Mouse (Mus musculus): ENCODE data around the gene Arhgap23. TPM values are rescaled to one million over a fixed set of nuclear protein-coding genes. Genes with fewer than 3 reads are reported as not detected.
A peak's percentile ranks its signal among the peaks of the same experiment; 100 is the strongest.

The Arhgap23 gene
- polyA plus RNA-seq, 1 experiment: 5.7 TPM

DNA sequence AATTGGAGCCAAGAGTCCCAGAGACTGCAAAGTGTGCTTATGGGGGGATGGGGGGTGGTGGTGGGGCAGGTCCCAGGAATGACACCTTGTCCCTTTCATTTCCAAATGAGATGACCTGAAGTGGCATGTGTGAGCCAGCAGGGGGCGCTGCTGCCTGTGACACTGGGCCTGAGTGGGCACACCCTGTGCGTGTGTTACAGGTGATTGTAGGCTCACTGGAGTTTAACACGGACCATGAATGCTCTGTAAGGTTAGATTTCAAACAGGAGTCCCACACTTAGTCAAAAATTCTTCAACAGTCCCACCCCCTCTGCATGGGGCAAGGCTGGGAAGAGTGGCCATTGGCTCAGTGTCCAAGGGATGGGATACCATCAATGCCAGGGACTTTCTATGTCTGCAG, 16.7 kb downstream of the Arhgap23 start:
- DNase-seq (ENCODE audit: low read depth, low spot score): no peak
- WGBS: 4% methylated on average over 3 of the region's 3 CpGs

DNA sequence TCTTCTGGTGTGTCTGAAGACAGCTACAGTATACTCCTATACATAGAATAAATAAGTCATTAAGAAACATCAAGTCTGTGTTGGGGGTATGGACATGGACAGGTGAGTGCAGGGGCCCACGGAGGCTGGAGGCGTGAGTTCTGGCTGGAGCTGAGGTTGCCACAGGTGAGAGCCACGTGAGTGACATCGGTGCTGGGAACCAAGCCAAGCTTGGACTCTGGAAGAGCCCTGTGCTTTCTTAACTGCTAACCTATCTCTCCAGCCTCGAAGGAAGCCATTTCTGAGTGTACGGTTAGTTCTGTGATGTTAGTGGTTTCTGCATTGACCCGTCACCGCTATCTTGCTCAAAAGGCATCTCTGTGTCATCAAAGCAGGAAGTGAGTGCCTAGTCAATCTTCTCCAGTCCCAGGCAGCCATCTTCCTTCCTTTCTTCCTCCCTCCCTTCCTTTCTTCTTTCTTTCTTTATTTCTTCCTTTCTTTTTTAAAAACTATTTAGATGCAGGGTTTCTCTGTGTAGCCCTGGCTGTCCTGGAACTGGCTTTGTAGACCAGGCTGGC, 17.7 kb downstream of the Arhgap23 start:
- 57% methylated on average over 8 of the region's 8 CpGs for WGBS
- no peak for DNase-seq (ENCODE audit: low read depth, low spot score)

DNA sequence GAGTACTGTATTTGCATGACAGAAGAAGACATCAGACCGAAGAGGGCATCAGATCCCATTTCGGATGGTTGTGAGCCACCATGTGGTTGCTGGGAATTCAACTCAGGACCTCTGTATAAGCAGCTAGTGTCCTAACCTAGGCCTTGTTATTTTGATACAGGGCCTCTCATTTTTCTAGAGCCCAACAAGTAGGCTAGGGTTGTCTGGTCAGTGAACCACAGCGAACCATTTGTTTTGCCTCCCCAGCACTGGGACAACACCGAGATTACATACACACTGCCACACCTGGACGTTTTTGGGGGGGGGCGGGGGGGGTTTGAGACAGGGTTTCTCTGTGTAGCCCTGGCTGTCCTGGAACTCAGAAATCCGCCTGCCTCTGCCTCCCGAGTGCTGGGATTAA, 18.8 kb downstream of the Arhgap23 start:
- DNase-seq (ENCODE audit: low read depth, low spot score): no peak
- 74% methylated on average over 8 of the region's 8 CpGs for WGBS

GRCm38 (mm10) chr11:97434704-97435454, 19.5 kb downstream of the Arhgap23 start:
- WGBS: 2% methylated on average over 15 of the region's 15 CpGs
- peak; percentile 63 for DNase-seq (ENCODE audit: low read depth, low spot score)

DNA sequence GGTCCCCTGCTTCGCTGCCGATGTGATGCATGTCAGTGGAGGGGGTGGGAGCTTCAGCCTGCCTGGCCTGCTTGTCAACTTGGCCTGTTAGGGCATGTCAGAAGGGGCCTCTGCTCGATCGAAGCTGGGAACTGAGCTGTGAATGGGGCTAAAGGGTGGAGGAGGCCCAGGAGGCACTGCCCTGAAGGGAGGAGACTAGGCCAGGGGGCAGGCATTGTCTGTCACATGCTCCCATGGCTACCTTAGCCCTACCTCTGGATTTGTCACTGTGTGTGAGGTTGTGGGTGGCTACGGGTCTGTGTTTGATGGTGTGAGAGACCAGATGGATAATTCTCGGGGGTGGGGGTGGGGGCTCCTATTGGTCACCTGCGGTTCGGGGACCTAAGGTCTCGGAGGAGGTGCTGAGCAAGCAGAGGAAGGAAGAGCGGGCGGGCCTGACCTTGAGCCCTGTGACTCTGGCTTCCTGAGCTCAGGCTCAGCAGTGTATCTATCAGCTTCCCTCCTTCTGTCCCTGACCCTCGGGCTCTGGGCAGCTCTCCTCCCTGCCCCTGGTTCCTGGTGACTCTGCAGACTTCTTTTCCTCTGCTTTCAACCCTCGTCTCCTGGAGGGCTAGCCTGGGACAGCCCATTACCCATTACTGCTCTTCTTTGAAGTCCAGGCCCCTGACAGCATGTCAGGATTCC, 20.6 kb downstream of the Arhgap23 start:
- 46% methylated on average over 13 of the region's 13 CpGs for WGBS
- DNase-seq (ENCODE audit: low read depth, low spot score): no peak

- 34% methylated on average over 5 of the region's 5 CpGs for WGBS
- no peak for DNase-seq (ENCODE audit: low read depth, low spot score)
These were observed 22.4 kb downstream of the Arhgap23 start for GRCm38 (mm10) chr11:97437745-97438144.

DNA sequence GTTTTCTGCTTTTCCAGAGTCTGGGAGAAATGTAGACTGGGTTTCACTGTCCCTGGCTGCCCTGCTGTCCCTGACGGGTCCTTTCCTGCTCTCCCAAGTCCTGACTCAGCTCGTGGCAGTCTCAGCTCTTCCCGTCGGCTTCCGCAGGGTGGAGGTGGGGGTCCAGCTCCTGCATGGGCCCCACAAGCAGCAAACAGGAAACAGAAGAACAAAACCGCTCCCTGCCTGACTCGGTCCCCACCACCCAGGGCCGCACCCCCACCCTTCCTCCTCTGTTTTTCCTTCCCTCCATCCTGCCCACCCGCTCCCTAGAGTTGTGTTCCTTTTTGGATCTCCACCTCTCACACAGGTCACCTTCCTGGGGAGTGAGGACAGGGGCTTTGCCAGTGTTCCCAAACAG, 23.5 kb downstream of the Arhgap23 start:
- DNase-seq (ENCODE audit: low read depth, low spot score): no peak
- WGBS: 71% methylated on average over 9 of the region's 9 CpGs

DNA sequence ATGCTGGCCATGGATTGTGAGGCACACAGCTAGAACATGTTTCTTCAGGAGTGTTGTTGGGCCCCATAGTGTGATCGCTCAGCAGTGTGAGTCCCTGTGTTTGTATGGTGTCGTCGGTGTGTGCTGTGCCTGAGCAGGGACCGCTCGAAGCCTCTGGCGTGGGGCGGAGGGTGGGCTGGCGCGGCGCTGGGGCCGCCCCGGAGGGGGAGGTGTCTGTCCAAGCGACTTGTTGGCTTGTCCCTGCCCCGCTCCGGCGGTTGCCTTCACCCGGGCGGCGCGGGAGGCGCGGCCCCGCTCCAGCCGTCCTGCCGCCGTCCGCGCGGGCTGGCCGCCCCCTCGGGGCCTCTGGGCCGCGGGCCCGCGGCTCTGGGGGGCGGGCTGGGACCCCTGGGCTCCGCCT, 24.6 kb downstream of the Arhgap23 start:
- 4% methylated on average over 32 of the region's 37 CpGs for WGBS
- DNase-seq (ENCODE audit: low read depth, low spot score): no peak

GRCm38 (mm10) chr11:97440441-97440881, 25.1 kb downstream of the Arhgap23 start:
- no peak for DNase-seq (ENCODE audit: low read depth, low spot score)
- WGBS: 4% methylated on average over 34 of the region's 34 CpGs

DNA sequence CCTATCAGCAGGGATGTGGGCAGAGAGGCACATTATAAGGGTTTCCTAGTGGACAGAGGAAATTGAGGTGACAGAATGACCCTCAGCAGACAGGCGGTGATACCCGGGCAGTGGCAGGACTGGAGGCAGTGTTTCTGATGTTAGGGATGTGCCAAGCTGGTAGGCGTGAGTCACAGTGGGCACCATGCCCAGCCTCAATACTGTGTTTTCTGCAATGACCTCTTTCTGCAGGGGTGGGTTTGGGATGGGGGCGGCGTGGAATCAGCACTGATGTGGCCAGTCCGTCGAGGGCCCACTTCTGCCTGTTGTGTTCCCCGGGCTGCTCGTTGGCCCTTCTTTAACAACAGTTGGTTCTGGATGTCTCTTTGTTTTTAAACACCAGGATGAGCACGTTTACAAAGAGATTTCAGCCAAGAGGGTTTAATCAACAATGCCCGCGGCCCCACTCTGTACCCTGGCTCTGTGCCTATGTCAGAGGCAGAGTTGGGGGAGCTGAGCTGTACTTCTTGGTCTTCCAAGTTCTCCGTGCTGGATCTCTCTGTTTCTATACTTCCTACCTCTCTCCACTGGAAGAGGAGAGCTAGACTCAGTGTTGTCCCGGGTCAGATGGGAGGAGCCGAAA, 25.8 kb downstream of the Arhgap23 start:
- WGBS: 30% methylated on average over 15 of the region's 15 CpGs
- DNase-seq (ENCODE audit: low read depth, low spot score): no peak

GRCm38 (mm10) chr11:97441658-97442125, 26.4 kb downstream of the Arhgap23 start:
- DNase-seq (ENCODE audit: low read depth, low spot score): no peak

DNA sequence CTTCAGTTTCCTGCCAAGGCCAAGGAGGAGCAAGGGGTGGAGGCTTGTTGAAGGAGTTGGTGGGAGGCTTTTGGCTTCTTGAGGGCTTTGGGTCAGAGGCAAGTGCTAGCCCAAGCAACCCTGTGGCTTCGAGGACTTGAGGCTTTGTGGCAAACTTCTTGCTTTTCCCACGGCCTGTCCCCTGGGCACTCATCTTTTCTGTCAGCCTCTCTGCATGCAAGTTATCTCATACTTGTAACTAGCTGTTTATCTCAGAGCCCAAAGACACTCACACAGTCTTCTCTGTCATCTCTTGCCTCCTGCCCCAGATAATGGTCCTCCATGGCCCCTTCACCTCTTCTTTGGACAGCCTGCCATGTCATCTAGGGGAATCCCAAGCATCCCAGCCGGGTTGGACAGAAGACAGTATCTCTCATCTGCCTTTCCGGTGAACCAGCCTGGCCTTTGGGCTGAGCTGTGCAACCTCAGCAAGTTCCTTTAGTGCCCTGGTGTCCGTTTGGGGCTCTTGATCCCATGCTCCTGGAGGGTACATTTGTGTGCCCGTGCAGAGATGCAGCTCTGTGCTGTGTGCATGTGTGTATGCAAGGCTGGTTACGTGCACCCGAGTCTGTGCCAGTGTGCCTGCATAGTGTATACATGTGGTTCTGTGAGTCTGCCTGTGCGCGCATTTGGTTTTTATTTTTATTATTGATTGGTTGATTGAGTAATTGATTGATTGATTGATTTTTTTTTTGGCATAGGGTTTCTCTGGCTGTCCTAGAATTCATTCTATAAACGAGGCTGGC, 27.8 kb downstream of the Arhgap23 start:
- 80% methylated on average over 11 of the region's 11 CpGs for WGBS
- no peak for DNase-seq (ENCODE audit: low read depth, low spot score)

More at GRCm38 (mm10) chr11:97441658-97442125, 26.4 kb downstream of the Arhgap23 start:
- 18% methylated on average over 3 of the region's 3 CpGs for WGBS

GRCm38 (mm10) chr11:97445596-97445995, 30.3 kb downstream of the Arhgap23 start:
- 88% methylated on average over 6 of the region's 6 CpGs for WGBS

GRCm38 (mm10) chr11:97445999-97446511, 30.7 kb downstream of the Arhgap23 start:
- WGBS: 52% methylated on average over 4 of the region's 4 CpGs
- no peak for DNase-seq (ENCODE audit: low read depth, low spot score)

More at GRCm38 (mm10) chr11:97445596-97445995, 30.3 kb downstream of the Arhgap23 start:
- DNase-seq (ENCODE audit: low read depth, low spot score): no peak

GRCm38 (mm10) chr11:97447979-97448378, 32.6 kb downstream of the Arhgap23 start:
- WGBS: 72% methylated on average over 7 of the region's 7 CpGs

DNA sequence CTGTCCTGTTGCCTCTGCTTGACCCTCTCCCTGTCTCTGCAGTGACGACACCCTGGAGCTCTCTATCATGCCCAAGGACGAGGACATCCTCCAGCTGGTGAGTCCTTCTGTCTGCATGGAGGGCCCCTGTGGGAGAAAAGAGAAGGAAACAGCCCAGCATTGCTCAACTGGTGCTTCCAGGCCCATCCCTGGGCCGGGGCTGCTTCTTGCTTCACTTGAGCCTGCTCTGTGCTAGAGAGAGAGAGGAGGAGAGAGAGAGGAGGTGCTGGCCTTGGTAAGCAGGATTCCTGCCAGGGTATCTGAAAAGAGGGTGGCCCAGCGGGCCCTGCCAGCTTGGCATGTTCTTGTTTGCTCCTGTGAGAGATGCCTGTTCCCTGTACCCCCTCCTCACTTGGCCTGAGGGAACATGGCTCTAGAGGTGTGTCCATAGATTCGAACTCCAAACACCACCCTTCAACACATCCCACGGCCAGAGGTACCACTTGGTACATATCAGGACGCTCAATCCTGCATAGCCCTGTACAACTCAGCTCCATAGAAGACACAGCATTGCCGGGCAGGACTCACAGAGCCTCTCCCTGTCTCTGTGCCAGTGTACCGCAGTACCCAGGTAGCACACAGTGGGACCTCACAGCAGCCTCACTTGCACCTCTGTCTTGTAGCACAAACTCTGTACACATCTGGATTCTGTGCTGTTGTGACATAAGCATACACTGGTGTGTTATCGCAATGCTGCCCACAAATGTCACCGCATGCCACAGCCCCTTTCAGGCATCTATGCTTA, 33.5 kb downstream of the Arhgap23 start:
- no peak for DNase-seq (ENCODE audit: low read depth, low spot score)
- WGBS: 89% methylated on average over 11 of the region's 11 CpGs

More at GRCm38 (mm10) chr11:97447979-97448378, 32.6 kb downstream of the Arhgap23 start:
- DNase-seq (ENCODE audit: low read depth, low spot score): no peak

DNA sequence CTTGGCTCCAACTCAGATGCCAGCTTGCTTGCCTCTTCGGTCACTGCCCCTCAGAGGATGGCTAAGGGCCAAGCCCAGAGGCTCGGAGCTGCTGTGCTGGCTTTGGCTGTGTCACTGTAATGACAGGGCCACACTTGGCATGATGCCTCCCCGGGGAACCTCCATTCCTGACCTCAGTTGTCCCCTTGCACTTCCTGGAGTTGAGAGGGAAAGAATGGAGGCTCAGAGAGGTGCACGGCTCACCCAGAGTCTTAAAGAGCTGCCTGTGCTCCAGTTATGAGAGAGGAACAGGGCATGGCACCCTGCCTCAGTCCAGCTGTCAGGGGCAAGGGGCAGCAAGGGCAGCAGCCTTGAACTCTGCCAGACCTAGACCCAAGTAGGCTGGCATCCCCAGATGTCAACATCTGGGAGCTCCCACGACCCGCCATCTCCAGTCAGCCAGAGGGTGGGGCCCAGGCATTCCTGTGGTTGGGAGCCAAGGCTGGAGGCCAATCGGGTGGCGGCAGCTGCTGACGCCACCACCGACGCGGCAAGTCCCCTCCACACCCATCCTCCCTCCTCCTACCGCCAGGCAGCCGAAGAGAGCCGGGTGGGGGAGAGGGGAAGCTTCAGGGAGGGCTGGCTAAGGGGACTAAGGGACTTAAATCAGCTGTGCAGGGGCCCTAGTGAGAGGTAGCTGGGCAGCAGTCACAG, 34.4 kb downstream of the Arhgap23 start:
- WGBS: 6% methylated on average over 15 of the region's 15 CpGs
- peak; percentile 29 for DNase-seq (ENCODE audit: low read depth, low spot score)
